Mouse (Mus musculus) liver, adult 2 months (tissue): ENCODE data around the gene Pgap2. TPM values are rescaled to one million over a fixed set of nuclear protein-coding genes. Genes with fewer than 3 reads are reported as not detected.

Experiments used
- DNase-seq: peaks from one replicate; pipeline ENCODE4 v3.0.0-alpha.2; 2011; ENCODE audit warnings: low read depth, low spot score; ENCODE audit errors: extremely low read depth
- H3K27ac ChIP-seq: fragments of 200-500 bp; replicated peaks from 2 replicates; pipeline ENCODE4 v1.5.1; 2012; ENCODE audit warnings: low read depth, mild to moderate bottlenecking, control low read depth, inconsistent platforms, low read length; ENCODE audit not compliant: insufficient read depth
- H3K27me3 ChIP-seq: fragments of 200-500 bp; 2 replicates; pipeline ENCODE4 v1.6.1; 2012; ENCODE audit warnings: mild to moderate bottlenecking, moderate library complexity, low read length, inconsistent platforms; ENCODE audit not compliant: control insufficient read depth, insufficient read depth
- H3K36me3 ChIP-seq: fragments of 200-500 bp; 2 replicates; pipeline ENCODE4 v1.6.1; 2012; ENCODE audit warnings: low read length, inconsistent platforms; ENCODE audit not compliant: control insufficient read depth, insufficient read depth
- H3K4me1 ChIP-seq: fragments of 200-500 bp; 2 replicates; pipeline ENCODE4 v1.6.1; 2011; ENCODE audit warnings: low read length; ENCODE audit not compliant: control insufficient read depth, insufficient read depth
- H3K4me3 ChIP-seq: fragments of 200-500 bp; 2 replicates; pipeline ENCODE4 v1.5.1; 2011; ENCODE audit warnings: low read depth, mild to moderate bottlenecking, control low read depth, low read length, moderate library complexity; ENCODE audit not compliant: insufficient read depth
- H3K79me2 ChIP-seq: fragments of 200-500 bp; 2 replicates; pipeline ENCODE4 v1.6.1; 2012; ENCODE audit warnings: inconsistent platforms, mild to moderate bottlenecking, low read length, moderate library complexity; ENCODE audit not compliant: control insufficient read depth, insufficient read depth
- H3K9ac ChIP-seq: fragments of 200-500 bp; 2 replicates; pipeline ENCODE4 v1.6.1; 2012; ENCODE audit warnings: low read depth, mild to moderate bottlenecking, control low read depth, inconsistent platforms, low read length
- CTCF ChIP-seq: fragments of 200-500 bp; IDR thresholded peaks from 2 replicates; pipeline ENCODE4 v1.5.1; 2011; ENCODE audit warnings: low read depth, low read length, control low read depth
- POLR2A ChIP-seq: fragments of 200-500 bp; IDR thresholded peaks from 2 replicates; pipeline ENCODE4 v1.6.1; 2011; ENCODE audit warnings: low read length, control low read depth; ENCODE audit not compliant: insufficient read depth; ENCODE audit errors: extremely low read depth
- WGBS: fragments of 180-500 bp; shearing (Covaris S2); methylation state at CpG from one replicate; pipeline ENCODE4 v1.1.7; 2018; 5-methylcytosine and 5-hydroxymethylcytosine counted together
- polyA plus RNA-seq: library from polyadenylated mRNA; depleted of rRNA; stranded (reverse); fragments of >200 nt; gene quantifications from 2 replicates; pipeline ENCODE4 v1.2.3, GENCODE M21; 2012; rRNA removed
- total RNA-seq: library from RNA; depleted of rRNA; stranded (reverse); fragments of >200 nt; gene quantifications from 2 replicates; pipeline ENCODE4 v1.2.3, GENCODE M21; 2014; rRNA removed

Gene Pgap2
- total RNA-seq (27.8 and 29.4 TPM in 2 replicates), polyA plus RNA-seq (77.9 and 89.6 TPM in 2 replicates)

GRCm38 (mm10) chr7:102209756-102210721 is at the start of gene Pgap2, which contains the start of gene Nup98:
TSS of gene Pgap2 (plus strand) at chr7:102210208.
TSS of gene Nup98 (minus strand) at chr7:102210176.
- TF ChIP-seq POLR2A (peak; percentile 73; the same call in 1 of the 2 replicates), CTCF (no peak)
- H3K9ac ChIP-seq, result peak within 1 kb of the TSS; percentile 97
- peaks cover 15% of the 10 kb centered on the region for H3K79me2 ChIP-seq
- H3K4me3 ChIP-seq, result peak within 1 kb of the TSS; percentile 99
- WGBS, result 1% methylated on average over 84 of the region's 87 CpGs
- peaks cover 15% of the 10 kb centered on the region for H3K4me1 ChIP-seq
- H3K36me3 ChIP-seq, result no peaks in the 10 kb centered on the region
- DNase-seq, result peak; percentile 89
- no peaks in the 10 kb centered on the region for H3K27me3 ChIP-seq
- H3K27ac ChIP-seq, result peak within 1 kb of the TSS; percentile 94

- peaks cover 20% of the 10 kb centered on the region for H3K36me3 ChIP-seq
- H3K79me2 ChIP-seq, result no peaks in the 10 kb centered on the region
- peak; percentile 28 for DNase-seq
- no peaks in the 10 kb centered on the region for H3K4me1 ChIP-seq
- TF ChIP-seq POLR2A (no peak), CTCF (0 out of 2 replicates have a peak, but pooled peaks have one; percentile 10)
- H3K27me3 ChIP-seq, result no peaks in the 10 kb centered on the region
- H3K27ac ChIP-seq, result no peak overlapping the region
- H3K9ac ChIP-seq, result no peak overlapping the region
- no peak overlapping the region for H3K4me3 ChIP-seq
Observed at GRCm38 (mm10) chr7:102170300-102170699, 39.7 kb upstream of the Pgap2 start.

GRCm38 (mm10) chr7:102183849-102184248 is 26.2 kb upstream of the Pgap2 start:
- Histone ChIP-seq H3K27me3 (no peaks in the 10 kb centered on the region), H3K79me2 (no peaks in the 10 kb centered on the region), H3K9ac (no peak overlapping the region), H3K27ac (no peak overlapping the region), H3K4me3 (no peak overlapping the region), H3K36me3 (peaks cover 50% of the 10 kb centered on the region), H3K4me1 (peaks cover 6% of the 10 kb centered on the region; the same call in 1 of the 2 replicates)
- TF ChIP-seq CTCF (no peak), POLR2A (no peak)
- whole genome bisulfite sequencing, result 20% methylated on average over 3 of the region's 3 CpGs
- DNase-seq, result peak; percentile 46

- Histone ChIP-seq H3K4me1 (no peaks in the 10 kb centered on the region; the same call in 1 of the 2 replicates), H3K27me3 (no peaks in the 10 kb centered on the region), H3K79me2 (peaks cover 2% of the 10 kb centered on the region; the same call in 1 of the 2 replicates), H3K9ac (no peak overlapping the region), H3K27ac (no peak overlapping the region), H3K36me3 (peaks cover 33% of the 10 kb centered on the region), H3K4me3 (no peak overlapping the region)
- 79% methylated on average over 1 of the region's 1 CpGs for WGBS
- 0 out of 2 replicates have a peak, but pooled peaks have one; percentile 4 for TF ChIP-seq CTCF
- no peak for TF ChIP-seq POLR2A
- DNase-seq, result peak; percentile 26
Observed at GRCm38 (mm10) chr7:102192356-102192755, 17.7 kb upstream of the Pgap2 start.

GRCm38 (mm10) chr7:102200576-102200975 is 9.4 kb upstream of the Pgap2 start:
- Histone ChIP-seq H3K9ac (no peak overlapping the region), H3K36me3 (no peaks in the 10 kb centered on the region), H3K4me3 (no peak overlapping the region), H3K4me1 (peaks cover 20% of the 10 kb centered on the region), H3K27me3 (no peaks in the 10 kb centered on the region), H3K27ac (no peak overlapping the region), H3K79me2 (peaks cover 40% of the 10 kb centered on the region)
- TF ChIP-seq CTCF (no peak), POLR2A (no peak)
- 72% methylated on average over 3 of the region's 3 CpGs for WGBS
- DNase-seq, result no peak
